Mouse (Mus musculus): ENCODE data around the gene Tmem123. TPM values are rescaled to one million over a fixed set of nuclear protein-coding genes. Genes with fewer than 3 reads are reported as not detected.

The Tmem123 gene
- polyA plus RNA-seq, 1 experiment, result 171 TPM

GRCm38 (mm10) chr9:7773686-7774085 lies 9.8 kb downstream of the Tmem123 start:
- Histone ChIP-seq H3K27ac (ENCODE audit: insufficient read depth, low read length) (no peak overlapping the region), H3K4me1 (ENCODE audit: control insufficient read depth, insufficient read depth, low read length) (no peaks in the 10 kb centered on the region), H3K4me3 (ENCODE audit: insufficient read depth, low read length) (no peak overlapping the region)
- no peak for TF ChIP-seq POLR2A (IDR thresholded peaks at IDR 0.05; ENCODE audit: low read depth, low read length)
- no peak for TF ChIP-seq CTCF (IDR thresholded peaks at IDR 0.05; ENCODE audit: borderline replicate concordance, insufficient read depth, low read length)

- TF ChIP-seq POLR2A (IDR thresholded peaks at IDR 0.05; ENCODE audit: low read depth, low read length), result no peak
- no peak for TF ChIP-seq CTCF (IDR thresholded peaks at IDR 0.05; ENCODE audit: borderline replicate concordance, insufficient read depth, low read length)
- Histone ChIP-seq H3K27ac (ENCODE audit: insufficient read depth, low read length) (no peak overlapping the region), H3K4me1 (ENCODE audit: control insufficient read depth, insufficient read depth, low read length) (no peaks in the 10 kb centered on the region), H3K4me3 (ENCODE audit: insufficient read depth, low read length) (no peak overlapping the region)
Observed at GRCm38 (mm10) chr9:7774538-7774937, 10.7 kb downstream of the Tmem123 start.

- no peaks in the 10 kb centered on the region for H3K4me1 ChIP-seq (ENCODE audit: control insufficient read depth, insufficient read depth, low read length)
- no peak overlapping the region for H3K4me3 ChIP-seq (ENCODE audit: insufficient read depth, low read length)
- TF ChIP-seq POLR2A (IDR thresholded peaks at IDR 0.05; ENCODE audit: low read depth, low read length) (no peak), CTCF (IDR thresholded peaks at IDR 0.05; ENCODE audit: borderline replicate concordance, insufficient read depth, low read length) (no peak)
- no peak overlapping the region for H3K27ac ChIP-seq (ENCODE audit: insufficient read depth, low read length)
Observed at GRCm38 (mm10) chr9:7775011-7775410, 11.2 kb downstream of the Tmem123 start.

DNA sequence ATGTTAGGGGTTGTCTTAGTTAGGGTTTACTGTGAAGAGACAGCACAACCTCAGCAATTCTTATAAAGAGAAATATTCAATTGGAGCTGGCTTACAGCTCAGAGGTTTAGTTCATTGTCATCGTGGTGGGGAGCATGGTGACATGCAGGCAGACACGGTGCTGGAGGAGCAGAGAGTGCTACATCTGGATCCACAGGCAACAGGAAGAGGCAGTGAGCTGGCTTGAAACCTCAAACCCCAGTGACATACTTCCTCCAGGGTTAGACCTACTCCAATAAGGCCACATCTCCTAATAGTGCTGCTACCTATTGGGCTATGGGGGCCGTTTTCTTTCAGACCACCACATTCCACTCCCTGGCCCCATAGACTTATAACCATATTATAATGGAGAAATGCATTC lies 12.1 kb downstream of the Tmem123 start:
- Histone ChIP-seq H3K27ac (ENCODE audit: insufficient read depth, low read length) (no peak overlapping the region), H3K4me1 (ENCODE audit: control insufficient read depth, insufficient read depth, low read length) (no peaks in the 10 kb centered on the region), H3K4me3 (ENCODE audit: insufficient read depth, low read length) (no peak overlapping the region)
- TF ChIP-seq POLR2A (IDR thresholded peaks at IDR 0.05; ENCODE audit: low read depth, low read length) (no peak), CTCF (IDR thresholded peaks at IDR 0.05; ENCODE audit: borderline replicate concordance, insufficient read depth, low read length) (no peak)

DNA sequence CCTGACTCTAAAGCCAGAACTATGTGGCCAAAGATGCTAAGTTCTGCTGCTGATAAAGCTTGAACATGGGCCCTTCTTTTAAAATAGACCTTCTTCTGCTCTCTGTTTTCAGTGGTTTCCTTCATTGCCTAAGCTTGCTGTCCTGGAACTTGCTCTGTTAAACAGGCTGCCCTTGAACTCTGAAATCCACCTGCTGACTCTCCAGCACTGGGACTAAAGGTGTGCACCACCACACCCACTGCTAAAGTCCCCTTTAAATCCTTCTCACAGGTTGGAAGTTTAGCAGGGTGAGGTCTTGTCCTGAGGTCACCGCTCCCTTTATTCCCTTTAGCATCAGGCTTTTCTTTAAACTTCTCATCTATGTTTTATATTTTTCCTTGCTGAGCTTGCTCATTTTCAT lies 13.1 kb downstream of the Tmem123 start:
- no peak overlapping the region for H3K4me3 ChIP-seq (ENCODE audit: insufficient read depth, low read length)
- H3K4me1 ChIP-seq (ENCODE audit: control insufficient read depth, insufficient read depth, low read length), result no peaks in the 10 kb centered on the region
- H3K27ac ChIP-seq (ENCODE audit: insufficient read depth, low read length), result no peak overlapping the region
- TF ChIP-seq POLR2A (IDR thresholded peaks at IDR 0.05; ENCODE audit: low read depth, low read length), result no peak
- no peak for TF ChIP-seq CTCF (IDR thresholded peaks at IDR 0.05; ENCODE audit: borderline replicate concordance, insufficient read depth, low read length)

GRCm38 (mm10) chr9:7777652-7778051 lies 13.8 kb downstream of the Tmem123 start:
- H3K4me1 ChIP-seq (ENCODE audit: control insufficient read depth, insufficient read depth, low read length), result no peaks in the 10 kb centered on the region
- TF ChIP-seq POLR2A (IDR thresholded peaks at IDR 0.05; ENCODE audit: low read depth, low read length) (no peak), CTCF (IDR thresholded peaks at IDR 0.05; ENCODE audit: borderline replicate concordance, insufficient read depth, low read length) (no peak)
- no peak overlapping the region for H3K27ac ChIP-seq (ENCODE audit: insufficient read depth, low read length)
- no peak overlapping the region for H3K4me3 ChIP-seq (ENCODE audit: insufficient read depth, low read length)

GRCm38 (mm10) chr9:7778771-7779170 lies 14.9 kb downstream of the Tmem123 start:
- H3K4me1 ChIP-seq (ENCODE audit: control insufficient read depth, insufficient read depth, low read length), result no peaks in the 10 kb centered on the region
- TF ChIP-seq POLR2A (IDR thresholded peaks at IDR 0.05; ENCODE audit: low read depth, low read length), result no peak
- H3K27ac ChIP-seq (ENCODE audit: insufficient read depth, low read length), result no peak overlapping the region

DNA sequence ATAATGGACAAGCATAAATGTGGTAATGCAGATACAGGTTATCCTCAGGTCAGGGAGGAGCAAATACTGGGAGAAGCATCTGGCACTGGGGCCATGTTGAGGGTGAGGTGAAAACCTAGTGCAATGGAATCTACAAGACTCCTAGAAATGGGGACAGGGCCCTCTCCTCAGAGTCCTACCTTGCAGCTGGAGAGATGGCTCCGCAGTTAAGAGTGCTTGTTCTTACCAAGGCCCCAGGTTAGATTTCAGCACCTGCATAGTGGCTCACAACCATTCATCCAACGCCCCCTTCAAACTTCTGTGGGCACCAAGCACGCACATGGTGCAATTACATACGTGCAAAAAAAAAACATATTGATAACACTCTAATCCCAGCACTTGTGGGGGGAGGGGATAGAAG lies 15.9 kb downstream of the Tmem123 start:
- no peak for TF ChIP-seq CTCF (IDR thresholded peaks at IDR 0.05; ENCODE audit: borderline replicate concordance, insufficient read depth, low read length)
- TF ChIP-seq POLR2A (IDR thresholded peaks at IDR 0.05; ENCODE audit: low read depth, low read length), result no peak
- no peak overlapping the region for H3K4me3 ChIP-seq (ENCODE audit: insufficient read depth, low read length)

More at GRCm38 (mm10) chr9:7778771-7779170, 14.9 kb downstream of the Tmem123 start:
- H3K4me3 ChIP-seq (ENCODE audit: insufficient read depth, low read length), result no peak overlapping the region

GRCm38 (mm10) chr9:7780250-7781150 lies 16.7 kb downstream of the Tmem123 start:
- no peaks in the 10 kb centered on the region for H3K4me1 ChIP-seq (ENCODE audit: control insufficient read depth, insufficient read depth, low read length)
- no peak for TF ChIP-seq CTCF (IDR thresholded peaks at IDR 0.05; ENCODE audit: borderline replicate concordance, insufficient read depth, low read length)
- TF ChIP-seq POLR2A (IDR thresholded peaks at IDR 0.05; ENCODE audit: low read depth, low read length), result no peak
- H3K27ac ChIP-seq (ENCODE audit: insufficient read depth, low read length), result no peak overlapping the region
- H3K4me3 ChIP-seq (ENCODE audit: insufficient read depth, low read length), result no peak overlapping the region

More for the DNA sequence above, 15.9 kb downstream of the Tmem123 start:
- H3K27ac ChIP-seq (ENCODE audit: insufficient read depth, low read length), result no peak overlapping the region
- no peaks in the 10 kb centered on the region for H3K4me1 ChIP-seq (ENCODE audit: control insufficient read depth, insufficient read depth, low read length)

DNA sequence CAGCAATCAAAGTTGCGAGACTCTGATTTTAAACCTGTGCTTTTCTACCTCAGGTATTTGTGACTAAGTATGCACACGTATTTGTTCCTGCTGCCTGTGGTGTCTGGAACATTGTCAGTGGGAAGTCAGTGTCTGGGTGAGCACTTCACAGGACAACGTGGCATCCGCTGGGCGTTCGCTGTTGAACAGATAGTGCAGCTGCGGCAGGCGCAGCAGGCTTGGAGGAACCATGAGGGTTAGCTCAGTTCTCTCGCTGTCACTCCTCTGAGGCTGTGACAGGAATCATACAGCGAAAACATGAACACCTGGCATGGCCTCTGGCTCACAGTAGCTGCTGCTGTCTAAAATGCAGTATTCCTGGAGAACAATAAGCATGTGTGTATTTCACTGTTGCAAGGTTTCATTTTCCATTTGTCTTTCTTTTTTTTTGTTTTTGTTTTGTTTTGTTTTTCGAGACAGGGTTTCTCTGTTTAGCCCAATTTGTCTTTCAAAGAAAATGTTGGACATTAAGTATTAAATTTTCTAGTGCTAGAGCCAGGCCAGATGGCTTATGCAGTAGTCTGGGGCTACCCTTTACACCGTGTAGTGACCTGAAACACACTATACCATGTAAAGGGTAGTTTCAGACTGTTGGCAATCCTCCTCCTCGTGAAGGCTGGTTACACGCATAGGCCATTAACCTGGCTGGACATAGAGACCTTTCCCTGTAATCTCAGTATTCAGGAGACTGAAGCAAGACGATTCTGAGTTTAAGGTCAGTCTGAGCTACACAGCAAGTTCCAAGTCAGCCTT lies 20.2 kb downstream of the Tmem123 start:
- Histone ChIP-seq H3K4me3 (ENCODE audit: insufficient read depth, low read length) (no peak overlapping the region), H3K4me1 (ENCODE audit: control insufficient read depth, insufficient read depth, low read length) (no peaks in the 10 kb centered on the region), H3K27ac (ENCODE audit: insufficient read depth, low read length) (no peak overlapping the region)
- TF ChIP-seq POLR2A (IDR thresholded peaks at IDR 0.05; ENCODE audit: low read depth, low read length) (no peak), CTCF (IDR thresholded peaks at IDR 0.05; ENCODE audit: borderline replicate concordance, insufficient read depth, low read length) (no peak)

Measured in embryonic fibroblast, embryonic 13.5 days (primary cell).